Mouse (Mus musculus) liver, adult (tissue): ENCODE results near the gene Klf7.

ENCODE experiments used
- GATA4 ChIP-seq: IDR thresholded peaks from 2 replicates; pipeline ENCODE4 v1.6.1; 2014; ENCODE audit warnings: mild to moderate bottlenecking, low read length; ENCODE audit not compliant: insufficient replicate concordance

Gene Klf7

DNA sequence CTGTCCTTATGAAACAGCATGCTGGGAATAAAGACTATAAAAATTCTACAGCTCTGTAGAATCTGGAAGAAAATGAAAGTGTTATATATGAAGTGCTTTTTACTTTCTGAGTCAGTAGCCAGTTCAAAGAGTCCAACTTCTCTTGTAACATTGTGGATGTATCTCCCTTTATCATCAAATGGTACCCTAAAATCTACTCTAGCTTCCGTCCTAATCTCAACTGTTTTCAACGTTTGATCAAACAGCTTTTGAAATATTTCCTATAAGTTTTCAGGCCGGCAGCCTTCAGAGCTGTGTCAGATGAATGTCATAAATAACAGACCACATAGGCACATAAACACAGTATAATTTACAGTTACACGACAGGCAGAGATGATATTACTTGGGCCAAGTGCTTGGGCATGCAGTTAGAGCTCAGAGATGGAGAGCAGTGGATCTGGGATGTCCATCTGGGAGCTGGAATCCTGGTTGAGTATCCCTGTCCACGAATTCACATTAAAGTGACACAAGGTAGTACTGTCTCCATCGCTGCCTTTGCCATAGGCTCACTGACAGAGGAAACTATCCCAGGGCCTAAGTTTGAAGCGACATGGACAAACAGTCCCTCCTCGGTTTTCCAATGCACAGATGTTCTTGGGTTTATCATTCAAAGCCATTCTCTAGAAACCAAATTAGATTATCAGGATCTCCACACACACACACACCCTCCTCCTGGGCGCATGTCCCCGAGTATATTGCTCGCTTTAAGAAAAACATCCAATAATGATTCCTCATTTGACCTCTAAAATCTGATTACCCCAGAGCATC, 4.4 kb downstream of the Klf7 start:
- TF ChIP-seq GATA4, result no peak

DNA sequence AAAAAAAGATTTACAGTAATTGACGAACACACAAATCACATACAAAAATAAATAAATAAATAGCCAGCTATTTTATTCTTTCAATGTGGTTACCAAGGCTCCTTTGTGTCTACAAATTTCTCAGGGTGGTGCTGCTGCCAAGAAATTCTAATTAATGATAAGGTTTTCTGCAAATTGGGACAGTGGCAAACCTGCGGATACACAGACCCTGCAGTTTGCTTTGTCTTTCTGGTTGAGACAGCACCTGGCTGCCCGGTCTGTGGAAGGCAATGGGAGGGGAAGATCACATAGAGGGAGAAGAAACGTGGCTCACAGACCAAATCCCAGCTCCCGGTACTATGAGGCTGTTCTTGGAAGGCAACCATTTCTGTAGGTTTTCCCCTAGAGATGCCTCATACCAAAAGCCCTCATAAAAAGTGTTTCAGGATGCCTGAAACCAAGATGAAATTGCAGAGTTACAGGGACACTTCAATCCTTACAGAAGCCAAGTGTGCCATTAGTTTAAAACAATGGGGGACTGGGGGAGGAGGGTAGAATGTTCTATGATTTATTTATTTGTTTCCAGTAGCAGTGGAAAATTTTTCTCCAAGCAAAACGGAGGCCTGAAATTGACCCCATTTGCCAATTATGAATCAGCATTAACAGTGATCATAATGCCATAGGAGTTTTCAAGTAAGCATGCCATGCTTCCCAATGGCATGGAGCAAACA, 5.2 kb downstream of the Klf7 start:
- TF ChIP-seq GATA4, result no peak

DNA sequence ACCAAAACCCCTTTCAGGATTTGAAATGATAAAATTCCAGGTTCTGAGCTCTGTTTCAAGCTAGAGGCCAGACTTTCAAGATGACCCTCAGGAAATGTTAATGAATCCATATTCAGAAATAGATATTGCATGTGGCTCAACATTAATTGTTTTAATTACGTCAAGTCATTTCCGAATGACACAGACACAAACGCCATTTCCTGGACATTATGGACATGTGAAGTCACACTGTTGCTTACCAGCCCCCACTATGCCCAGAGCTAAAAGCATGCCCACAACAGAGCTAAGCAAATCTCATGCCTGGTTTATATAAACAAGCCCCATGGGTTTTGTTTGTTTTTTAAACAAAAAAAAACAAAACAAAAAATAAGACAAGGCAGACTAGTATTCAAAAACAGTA, 7.5 kb downstream of the Klf7 start:
- TF ChIP-seq GATA4, result no peak

DNA sequence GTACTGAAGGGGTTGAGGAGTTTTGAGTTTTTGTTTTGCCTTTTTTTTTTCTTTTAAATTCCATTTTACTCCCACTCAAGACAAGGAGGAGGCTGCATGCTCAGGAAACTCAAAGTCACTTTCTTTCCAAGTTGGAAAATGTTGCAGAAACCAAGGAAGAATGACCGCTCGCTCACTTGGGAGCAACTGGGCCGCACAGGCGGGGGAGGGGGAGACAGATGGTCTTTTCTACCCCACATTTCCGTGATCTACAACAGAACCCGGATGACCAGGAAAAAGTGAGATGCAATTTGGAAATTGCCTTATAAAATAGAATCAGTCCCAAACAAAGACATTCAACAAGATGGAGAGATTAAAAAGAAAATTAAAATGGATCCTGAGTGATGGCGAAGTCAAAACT, 14.6 kb downstream of the Klf7 start:
- no peak for TF ChIP-seq GATA4

DNA sequence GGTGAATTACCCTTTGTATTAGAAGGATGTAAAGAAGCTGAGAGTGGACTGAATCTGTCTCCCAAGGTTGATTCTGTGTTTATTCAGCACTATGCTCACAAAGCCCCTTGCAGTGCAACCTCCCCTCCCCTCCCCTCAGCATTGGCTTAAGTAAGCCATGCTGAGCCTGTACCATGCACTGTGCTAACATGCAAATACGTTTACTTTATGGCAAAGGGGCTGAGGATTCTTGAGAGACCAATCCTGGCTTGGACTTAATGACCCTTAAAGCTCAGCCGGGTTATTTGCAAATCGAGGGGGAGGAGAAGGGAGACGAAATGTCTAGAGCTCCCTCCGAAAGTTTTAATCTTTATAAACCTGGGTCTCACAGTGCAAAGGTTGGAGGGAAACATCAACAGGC, 16.0 kb downstream of the Klf7 start:
- no peak for TF ChIP-seq GATA4

DNA sequence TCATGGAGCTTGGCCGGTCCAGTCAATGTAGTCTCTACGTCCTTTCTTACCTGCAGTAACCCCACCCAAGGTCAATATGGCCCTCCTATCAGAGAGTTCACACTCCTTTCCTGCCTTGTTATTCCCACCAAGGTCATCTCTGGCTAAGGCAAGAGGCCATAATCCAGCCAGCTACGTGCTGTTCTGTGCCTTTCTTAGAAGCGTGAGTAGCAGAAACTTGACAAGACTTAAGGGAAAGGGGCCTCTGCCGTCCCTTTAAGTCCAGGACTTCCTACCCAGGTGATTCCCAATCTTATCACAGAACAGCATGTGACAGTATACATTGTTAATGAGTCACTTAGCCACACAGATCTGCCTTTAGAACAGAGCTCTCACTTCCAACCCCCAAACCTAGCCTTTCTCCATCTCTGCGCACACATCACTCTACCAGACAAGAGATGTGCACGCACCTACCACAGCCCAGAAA, 16.9 kb downstream of the Klf7 start:
- no peak for TF ChIP-seq GATA4

DNA sequence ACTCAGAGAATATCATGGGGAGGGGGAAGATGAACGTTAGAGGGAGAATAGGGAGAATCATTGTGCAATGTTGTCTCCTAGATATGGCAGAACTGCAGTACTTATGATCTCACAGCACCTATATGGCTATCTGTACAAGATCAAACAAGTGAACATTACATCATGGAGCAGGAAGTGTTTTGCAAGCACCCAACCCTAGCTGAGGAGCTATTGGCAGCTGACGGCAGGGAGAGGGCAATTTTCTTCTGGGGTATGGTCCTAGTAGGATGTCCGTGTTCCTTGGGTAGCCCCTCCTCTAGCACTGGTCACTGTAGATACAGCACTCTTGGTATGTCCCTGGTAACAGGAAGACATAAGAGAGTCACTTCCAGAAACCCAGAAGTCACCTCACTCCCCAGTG, 17.4 kb downstream of the Klf7 start:
- no peak for TF ChIP-seq GATA4

DNA sequence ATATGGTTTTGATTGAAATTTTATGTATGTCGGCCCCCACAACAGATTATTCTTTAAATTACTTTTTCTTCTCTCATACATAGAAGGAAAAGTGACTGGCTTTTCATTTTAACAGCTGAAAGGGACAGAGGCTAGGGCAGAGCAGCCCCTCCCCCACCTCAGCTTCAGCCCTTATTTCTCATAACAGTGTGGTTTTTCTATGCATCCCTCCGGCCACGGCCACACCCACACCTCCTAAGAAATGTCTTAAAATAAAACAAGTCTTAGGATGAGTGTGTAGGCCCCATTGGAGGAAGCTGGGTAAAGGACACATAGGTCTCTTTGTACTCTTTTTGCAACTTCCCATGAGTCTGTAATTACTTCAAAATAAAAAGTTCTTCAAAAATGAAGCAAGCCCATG, 20.8 kb downstream of the Klf7 start:
- no peak for TF ChIP-seq GATA4

DNA sequence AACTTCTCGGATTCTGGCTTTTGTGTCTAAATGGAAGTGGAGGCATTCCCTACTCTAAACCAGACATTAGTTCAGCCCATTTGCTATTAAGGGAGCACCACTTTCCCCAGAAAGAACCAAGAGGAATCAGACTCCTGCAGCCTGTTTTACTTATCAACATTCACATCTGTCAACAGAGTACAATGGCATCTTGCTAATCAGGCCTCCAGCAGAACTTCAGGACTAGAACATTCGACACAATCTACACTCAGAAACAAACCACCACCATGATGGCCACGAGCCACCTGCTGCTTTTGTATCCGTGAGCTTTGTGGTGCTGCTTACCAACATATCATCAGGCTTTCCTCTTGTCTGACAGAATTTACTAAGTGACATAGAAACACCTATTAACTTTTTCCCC, 23.3 kb downstream of the Klf7 start:
- no peak for TF ChIP-seq GATA4

DNA sequence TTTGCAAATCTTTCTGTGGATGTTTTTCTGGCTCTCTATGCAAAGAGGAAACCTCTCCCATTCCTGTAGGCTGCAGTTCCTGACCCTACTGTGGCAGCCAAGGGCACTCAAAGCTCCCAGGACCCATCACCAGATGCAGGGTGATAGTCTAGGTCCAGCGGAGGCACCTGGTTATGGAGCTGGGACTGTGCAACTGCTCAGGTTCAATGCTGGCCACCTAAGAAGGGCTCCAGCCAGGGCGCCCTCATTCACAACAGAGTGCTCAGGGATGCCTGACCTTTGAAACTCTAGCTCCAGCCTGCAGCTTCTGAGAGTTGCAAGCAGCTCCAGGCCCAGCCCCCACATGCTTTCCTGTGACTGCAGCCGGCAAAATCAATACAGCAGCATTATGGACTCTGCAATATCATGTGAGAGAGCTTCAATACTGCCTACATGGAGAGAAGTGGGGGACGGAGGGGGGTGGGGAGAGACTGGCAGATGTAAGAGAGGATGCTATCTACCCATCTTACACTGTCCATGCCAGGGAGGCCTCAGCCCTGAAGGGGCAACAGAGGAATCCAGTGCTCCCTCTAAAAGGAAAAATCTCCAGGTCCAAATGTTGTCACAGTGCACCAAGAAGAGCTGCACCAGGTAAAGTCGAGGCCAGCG, 24.3 kb downstream of the Klf7 start:
- peak; percentile 29; the same call in 1 of the 2 replicates for TF ChIP-seq GATA4

DNA sequence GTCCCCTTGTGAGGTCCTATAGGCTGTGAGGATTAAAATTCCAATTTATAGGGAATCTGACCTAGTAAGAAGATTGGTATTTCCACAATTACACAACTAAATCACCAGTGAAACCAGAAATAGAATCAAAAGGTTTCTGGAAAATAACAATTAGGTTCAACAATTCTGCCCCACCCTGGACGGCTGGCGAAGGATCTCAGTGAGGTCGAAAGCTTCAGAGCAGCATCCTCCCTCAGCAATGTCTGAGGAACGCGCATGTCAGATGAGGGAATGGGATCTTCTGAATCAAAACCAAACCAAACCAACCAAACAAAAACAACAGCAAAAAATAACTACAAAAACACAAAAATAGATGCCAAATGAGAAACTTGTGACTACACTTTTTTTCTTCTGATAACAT, 29.1 kb downstream of the Klf7 start:
- TF ChIP-seq GATA4, result no peak

DNA sequence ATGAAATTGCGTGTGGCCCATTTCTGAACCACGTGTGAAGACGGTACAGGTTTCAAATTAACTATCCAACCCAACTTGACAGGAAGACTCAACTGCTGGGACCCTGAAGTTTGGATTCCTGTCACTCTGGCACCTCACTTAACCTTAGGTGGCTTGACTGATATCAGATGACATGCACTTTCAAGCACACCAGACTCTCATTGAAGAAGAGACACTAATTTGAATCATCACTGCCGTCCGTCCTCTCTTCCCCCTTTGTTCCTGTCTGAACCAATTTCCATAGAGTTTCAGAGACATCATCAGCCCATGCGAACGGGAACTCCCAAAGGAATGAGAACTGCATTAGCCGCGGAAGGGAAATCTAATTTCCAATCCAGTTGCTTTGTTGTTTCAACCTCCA, 30.5 kb downstream of the Klf7 start:
- no peak for TF ChIP-seq GATA4

DNA sequence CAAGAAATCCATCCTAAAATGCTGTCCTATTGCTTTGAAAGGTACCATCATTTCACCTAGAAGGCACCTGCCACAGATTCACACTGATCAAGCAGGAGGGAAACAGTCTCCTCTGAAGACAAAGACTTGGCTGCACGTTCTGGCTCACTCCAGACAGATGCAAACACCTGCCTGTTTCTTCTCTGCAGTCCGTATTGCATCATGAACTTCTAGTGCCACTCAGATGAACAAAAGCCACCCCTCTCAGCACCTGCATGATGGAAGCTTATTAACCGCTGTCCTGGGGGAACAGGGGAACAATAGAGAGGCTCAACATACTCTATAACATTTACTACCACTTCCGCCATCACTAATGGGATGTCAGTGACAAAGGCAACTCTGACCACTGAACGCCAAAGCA, 31.5 kb downstream of the Klf7 start:
- TF ChIP-seq GATA4, result no peak

DNA sequence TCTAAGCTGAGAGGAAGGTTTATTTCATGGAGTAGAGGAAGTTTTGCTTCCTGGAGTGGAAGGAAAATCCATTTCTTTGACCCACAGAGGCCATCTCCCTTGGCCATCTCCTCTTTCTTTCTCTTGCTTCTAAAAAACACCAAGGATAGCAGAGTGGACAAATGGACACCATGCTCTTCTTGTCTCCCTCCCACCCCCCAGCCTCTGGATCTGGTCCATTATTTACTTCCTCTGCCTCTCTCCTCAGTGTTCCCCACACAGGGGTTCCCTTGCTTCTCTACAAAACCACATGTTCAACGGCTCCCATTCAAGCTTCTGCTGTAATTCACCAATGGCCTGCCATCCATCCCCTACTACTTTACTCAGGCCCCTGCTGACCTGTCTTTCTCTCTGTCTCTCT, 32.4 kb downstream of the Klf7 start:
- TF ChIP-seq GATA4, result no peak

DNA sequence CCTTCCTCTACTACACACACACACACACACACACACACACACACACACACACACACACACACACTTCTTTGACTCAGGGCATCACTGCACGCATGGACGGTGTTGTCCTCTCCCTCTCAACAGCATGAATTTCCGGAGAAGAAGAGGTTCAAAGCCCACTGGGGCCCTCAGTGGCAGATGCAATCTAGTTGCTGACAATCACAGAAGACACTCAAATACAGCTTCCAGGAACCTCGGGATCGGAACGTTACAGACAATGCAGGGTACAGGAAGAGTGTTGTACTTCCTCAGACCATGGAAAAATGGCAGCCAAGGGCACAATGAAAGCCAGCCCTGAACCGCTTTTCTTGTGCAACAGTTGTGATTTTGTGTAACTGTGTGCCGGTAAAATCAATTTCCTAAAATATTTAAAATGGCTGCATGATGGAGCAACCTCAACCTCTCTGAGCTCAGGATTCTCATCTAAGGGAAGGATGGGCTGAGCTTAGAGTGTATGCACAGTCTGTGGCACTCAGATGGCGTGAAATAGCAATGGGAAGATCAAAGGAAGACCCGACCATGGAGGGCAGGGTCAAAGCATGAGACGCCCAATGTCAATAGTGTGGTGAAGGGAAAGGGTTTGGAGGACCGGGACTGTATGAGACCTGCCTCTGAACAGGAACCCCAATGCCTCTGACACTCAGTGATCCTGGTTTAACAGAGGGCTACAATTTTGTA, 33.3 kb downstream of the Klf7 start:
- TF ChIP-seq GATA4, result no peak

DNA sequence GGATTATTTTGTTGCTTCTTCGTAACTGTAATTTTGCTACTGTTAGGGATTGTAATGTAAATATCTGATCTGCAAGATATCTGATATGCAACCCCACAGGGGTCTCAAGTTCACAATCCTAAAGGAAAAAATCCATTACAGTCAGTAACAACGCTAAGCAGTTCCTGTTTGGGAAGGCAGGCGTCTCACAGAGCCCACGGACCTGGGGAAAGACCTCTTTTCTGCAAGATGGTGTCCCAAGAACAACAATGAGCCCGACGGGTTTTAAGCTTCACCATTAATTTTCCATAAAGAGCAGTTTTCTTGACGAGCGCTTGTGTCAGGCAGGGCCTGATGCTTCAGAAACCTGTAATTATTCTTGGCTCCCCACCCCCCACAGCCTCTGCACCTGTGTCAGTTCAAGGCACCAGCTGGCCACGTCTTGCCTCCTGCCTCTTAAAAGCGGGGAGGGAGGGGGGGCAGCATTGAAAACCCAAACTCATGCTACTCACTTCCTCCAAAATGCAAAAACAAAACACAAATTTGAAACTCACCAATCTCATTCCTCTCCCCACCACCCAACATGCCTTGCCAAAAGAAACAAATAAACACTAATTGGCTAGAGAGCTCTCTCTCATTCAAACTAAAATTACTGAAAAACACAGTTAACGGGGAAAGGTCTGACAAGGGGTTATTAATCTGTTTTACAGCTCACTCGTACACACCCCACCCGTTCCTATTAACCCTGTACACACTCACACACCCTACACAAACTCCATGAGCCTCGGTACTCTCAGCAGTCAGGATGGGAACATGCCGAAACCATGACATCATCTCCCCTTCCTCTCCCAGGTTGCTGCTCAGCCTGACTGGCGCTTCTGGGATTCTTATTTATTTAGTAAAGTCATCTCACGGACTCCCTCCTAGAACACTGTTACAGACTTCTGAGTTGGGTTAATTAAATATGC, 34.2 kb downstream of the Klf7 start:
- TF ChIP-seq GATA4, result no peak
